Mouse (Mus musculus) 3134 (cell line): ENCODE data around the gene Mrpl10.

Source experiments
- DNase-seq: peaks from one replicate; pipeline ENCODE4 v3.0.0-alpha.2; 2011; ENCODE audit warnings: low spot score; ENCODE audit not compliant: insufficient read length; ENCODE audit errors: extremely low read depth

The Mrpl10 gene

GRCm38 (mm10) chr11:97025721-97026344 is 15.5 kb upstream of the Mrpl10 start:
- DNase-seq = peak; percentile 78

GRCm38 (mm10) chr11:97029686-97030417 is 11.5 kb upstream of the Mrpl10 start, which contains the start of gene Scrn2:
TSS of gene Scrn2 (plus strand) at chr11:97029938.
- DNase-seq = peak; percentile 94

GRCm38 (mm10) chr11:97030426-97030825 is 10.9 kb upstream of the Mrpl10 start:
- no peak for DNase-seq

GRCm38 (mm10) chr11:97031977-97032376 is 9.4 kb upstream of the Mrpl10 start:
- no peak for DNase-seq

- DNase-seq = no peak
Measured at GRCm38 (mm10) chr11:97032499-97032898, 8.9 kb upstream of the Mrpl10 start.

- no peak for DNase-seq
Measured at GRCm38 (mm10) chr11:97033781-97034180, 7.6 kb upstream of the Mrpl10 start.

- no peak for DNase-seq
Measured at GRCm38 (mm10) chr11:97036141-97036540, 5.2 kb upstream of the Mrpl10 start.

- no peak for DNase-seq
Measured at GRCm38 (mm10) chr11:97038881-97039280, 2.5 kb upstream of the Mrpl10 start.

- no peak for DNase-seq
Measured at GRCm38 (mm10) chr11:97040301-97041021, 899 bp upstream of the Mrpl10 start.

- no peak for DNase-seq
Measured at GRCm38 (mm10) chr11:97044902-97045301, 3.5 kb downstream of the Mrpl10 start.

GRCm38 (mm10) chr11:97045861-97046260 is 4.5 kb downstream of the Mrpl10 start:
- DNase-seq = no peak

GRCm38 (mm10) chr11:97048090-97048650 is 6.8 kb downstream of the Mrpl10 start:
- DNase-seq = no peak

GRCm38 (mm10) chr11:97049492-97050085 is 8.2 kb downstream of the Mrpl10 start:
- no peak for DNase-seq

GRCm38 (mm10) chr11:97050216-97050943 is 9.0 kb downstream of the Mrpl10 start, which contains the start of gene Osbpl7:
TSS of gene Osbpl7 (plus strand) at chr11:97050628.
- DNase-seq = no peak

GRCm38 (mm10) chr11:97050944-97051586 is 9.7 kb downstream of the Mrpl10 start:
- no peak for DNase-seq

- peak; percentile 85 for DNase-seq
Measured at GRCm38 (mm10) chr11:97052219-97052646, 10.9 kb downstream of the Mrpl10 start.

GRCm38 (mm10) chr11:97063274-97063920 is 22.0 kb downstream of the Mrpl10 start:
- no peak for DNase-seq

GRCm38 (mm10) chr11:97063921-97064295 is 22.5 kb downstream of the Mrpl10 start:
- DNase-seq = no peak
